16 mouse cellular contexts compared by ENCODE assay signal in the genomic region with DNA sequence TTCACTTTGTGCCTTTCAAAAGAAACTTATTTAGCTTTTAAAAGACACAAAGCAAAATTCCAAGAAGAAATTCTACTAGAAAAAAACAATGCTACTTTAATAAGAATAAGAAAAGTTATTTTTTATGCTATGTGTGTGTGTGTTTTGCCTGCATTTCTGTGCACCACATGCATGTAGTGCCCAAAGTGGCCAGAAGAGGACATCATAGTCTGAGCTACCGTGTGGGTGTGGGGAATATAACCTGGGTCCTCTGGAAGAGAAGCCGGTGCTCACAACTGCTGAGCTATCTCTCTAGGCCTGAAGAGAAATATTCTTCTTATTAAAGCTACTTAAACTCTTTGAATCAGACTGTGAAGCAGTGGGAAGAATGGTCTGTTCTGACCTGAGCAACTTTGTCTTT. TPM values are rescaled to one million over a fixed set of nuclear protein-coding genes. Genes with fewer than 3 reads are reported as not detected.
DNase-seq lines count a peak whose midpoint lies in the region; ATAC-seq and TF ChIP-seq lines count a peak whose summit lies in the region.
"Had no signal": no experiment of that assay in that cellular context is flagged by ENCODE, and none has a peak within 500 bp of the region (broad histone marks: within the 10 kb centered on the region; RNA-seq: fewer than 3 reads in every experiment).

No protein-coding gene starts in this region.

- H3K4me1 ChIP-seq in intestine, postnatal 0 days (replicated peaks; ENCODE audit: control insufficient read depth, insufficient read depth, low read length): no peaks in the 10 kb centered on the region
- H3K4me1 ChIP-seq in intestine, embryonic 15.5 days (replicated peaks): no peaks in the 10 kb centered on the region
- no peaks in the 10 kb centered on the region for H3K4me1 ChIP-seq in midbrain, postnatal 0 days (ENCODE audit: insufficient read depth, low read length)
- no peaks in the 10 kb centered on the region for H3K4me1 ChIP-seq in midbrain, embryonic 15.5 days
- H3K4me1 ChIP-seq in stomach, postnatal 0 days (replicated peaks; ENCODE audit: control insufficient read depth, insufficient read depth): no peaks in the 10 kb centered on the region
- H3K4me1 ChIP-seq: heart, embryonic 13.5 days; hindbrain, embryonic 12.5 days; limb, embryonic 13.5 days had no signal

- peak; percentile 69 for TF ChIP-seq CTCF in intestine, postnatal 0 days (IDR thresholded peaks at IDR 0.05; ENCODE audit: low read depth)
- peak; percentile 68 for TF ChIP-seq CTCF in midbrain, postnatal 0 days (IDR thresholded peaks at IDR 0.05)
- peak; percentile 68 for TF ChIP-seq CTCF in stomach, postnatal 0 days (IDR thresholded peaks at IDR 0.05; ENCODE audit: low read depth)

- no peak overlapping the region for H3K27ac ChIP-seq in intestine, postnatal 0 days (ENCODE audit: low read depth, low read length)
- H3K27ac ChIP-seq in intestine, embryonic 15.5 days: no peak overlapping the region
- H3K27ac ChIP-seq in midbrain, postnatal 0 days (ENCODE audit: low read depth, low read length): no peak overlapping the region
- H3K27ac ChIP-seq in midbrain, embryonic 15.5 days: no peak overlapping the region
- no peak overlapping the region for H3K27ac ChIP-seq in stomach, postnatal 0 days (replicated peaks)
- H3K27ac ChIP-seq: heart, embryonic 13.5 days; hindbrain, embryonic 12.5 days; limb, embryonic 13.5 days had no signal

- TF ChIP-seq EP300 in stomach, postnatal 0 days (optimal IDR thresholded peaks at IDR 0.05): no peak

- peak; percentile 4 for DNase-seq in adrenal gland, postnatal 10 days
- DNase-seq in adrenal gland, postnatal 4 days (ENCODE audit: low spot score in 2 of 2): no peak
- peak; percentile 31 for DNase-seq in midbrain, postnatal 0 days (ENCODE audit: low spot score)
- DNase-seq in stomach, postnatal 0 days (ENCODE audit: low spot score): no peak
- no peak for DNase-seq in layer of hippocampus, postnatal 10 days (ENCODE audit: low spot score in 2 of 2)
- DNase-seq: lung, postnatal 36 days; right cerebral cortex, postnatal 14 days; thymus, postnatal 25 days had no signal

- H3K4me2 ChIP-seq in intestine, postnatal 0 days (replicated peaks; ENCODE audit: low read depth): no peak overlapping the region
- H3K4me2 ChIP-seq in intestine, embryonic 15.5 days (replicated peaks): no peak overlapping the region
- no peak overlapping the region for H3K4me2 ChIP-seq in midbrain, postnatal 0 days (ENCODE audit: low read depth, low read length, poor library complexity, severe bottlenecking)
- no peak overlapping the region for H3K4me2 ChIP-seq in midbrain, embryonic 15.5 days
- H3K4me2 ChIP-seq in stomach, postnatal 0 days (replicated peaks; ENCODE audit: low read depth): no peak overlapping the region
- H3K4me2 ChIP-seq: heart, embryonic 13.5 days; hindbrain, embryonic 12.5 days; limb, embryonic 13.5 days had no signal

- H3K9ac ChIP-seq in intestine, postnatal 0 days (ENCODE audit: low read depth, low read length): no peak overlapping the region
- H3K9ac ChIP-seq in intestine, embryonic 15.5 days: no peak overlapping the region
- H3K9ac ChIP-seq in midbrain, postnatal 0 days (replicated peaks; ENCODE audit: low read length, poor library complexity, severe bottlenecking): no peak overlapping the region
- no peak overlapping the region for H3K9ac ChIP-seq in midbrain, embryonic 15.5 days
- no peak overlapping the region for H3K9ac ChIP-seq in stomach, postnatal 0 days (ENCODE audit: low read length)
- H3K9ac ChIP-seq: heart, embryonic 13.5 days; hindbrain, embryonic 12.5 days; limb, embryonic 13.5 days had no signal

- H3K9me3 ChIP-seq in intestine, postnatal 0 days (ENCODE audit: control insufficient read depth): no peaks in the 10 kb centered on the region
- H3K9me3 ChIP-seq in intestine, embryonic 15.5 days: no peaks in the 10 kb centered on the region
- no peaks in the 10 kb centered on the region for H3K9me3 ChIP-seq in midbrain, postnatal 0 days (ENCODE audit: low read length)
- no peaks in the 10 kb centered on the region for H3K9me3 ChIP-seq in midbrain, embryonic 15.5 days
- no peaks in the 10 kb centered on the region for H3K9me3 ChIP-seq in stomach, postnatal 0 days (ENCODE audit: control insufficient read depth, low read length)
- H3K9me3 ChIP-seq: heart, embryonic 13.5 days; hindbrain, embryonic 12.5 days; limb, embryonic 13.5 days had no signal

- WGBS in intestine, postnatal 0 days: 79% methylated on average over 2 of the region's 2 CpGs
- 76% methylated on average over 2 of the region's 2 CpGs for WGBS in intestine, embryonic 15.5 days
- WGBS in midbrain, postnatal 0 days: 88% methylated on average over 2 of the region's 2 CpGs
- WGBS in midbrain, embryonic 15.5 days: 91% methylated on average over 2 of the region's 2 CpGs
- WGBS in stomach, postnatal 0 days: 75% methylated on average over 2 of the region's 2 CpGs

- ATAC-seq in intestine, postnatal 0 days: no peak
- no peak for ATAC-seq in intestine, embryonic 15.5 days
- no peak for ATAC-seq in midbrain, postnatal 0 days (ENCODE audit: low FRiP score)
- no peak for ATAC-seq in midbrain, embryonic 15.5 days (replicated peaks)
- ATAC-seq in stomach, postnatal 0 days (ENCODE audit: low FRiP score, low TSS enrichment): no peak

- H3K36me3 ChIP-seq in intestine, postnatal 0 days (ENCODE audit: control insufficient read depth, insufficient read depth): 0 out of 2 replicates have a peak, but pooled peaks cover 5% of the 10 kb centered on the region
- H3K36me3 ChIP-seq in intestine, embryonic 15.5 days: no peaks in the 10 kb centered on the region
- H3K36me3 ChIP-seq in midbrain, postnatal 0 days (ENCODE audit: insufficient read depth, low read length): no peaks in the 10 kb centered on the region
- no peaks in the 10 kb centered on the region for H3K36me3 ChIP-seq in midbrain, embryonic 15.5 days (replicated peaks)
- no peaks in the 10 kb centered on the region for H3K36me3 ChIP-seq in stomach, postnatal 0 days (ENCODE audit: control insufficient read depth, insufficient read depth, low read length)

- no peak overlapping the region for H3K4me3 ChIP-seq in intestine, postnatal 0 days (ENCODE audit: low read depth, low read length)
- no peak overlapping the region for H3K4me3 ChIP-seq in intestine, embryonic 15.5 days (replicated peaks)
- H3K4me3 ChIP-seq in midbrain, postnatal 0 days (ENCODE audit: low read depth, low read length): no peak overlapping the region
- no peak overlapping the region for H3K4me3 ChIP-seq in midbrain, embryonic 15.5 days
- H3K4me3 ChIP-seq in stomach, postnatal 0 days (ENCODE audit: low read depth, low read length): no peak overlapping the region
- H3K4me3 ChIP-seq: heart, embryonic 13.5 days; hindbrain, embryonic 12.5 days; limb, embryonic 13.5 days had no signal

- H3K27me3 ChIP-seq in intestine, postnatal 0 days (replicated peaks; ENCODE audit: control insufficient read depth, insufficient read depth, low read length): no peaks in the 10 kb centered on the region
- no peaks in the 10 kb centered on the region for H3K27me3 ChIP-seq in intestine, embryonic 15.5 days (replicated peaks)
- H3K27me3 ChIP-seq in midbrain, postnatal 0 days (ENCODE audit: insufficient read depth, low read length): no peaks in the 10 kb centered on the region
- H3K27me3 ChIP-seq in midbrain, embryonic 15.5 days (replicated peaks): no peaks in the 10 kb centered on the region
- no peaks in the 10 kb centered on the region for H3K27me3 ChIP-seq in stomach, postnatal 0 days (ENCODE audit: control insufficient read depth, insufficient read depth, low read length)
- H3K27me3 ChIP-seq: heart, embryonic 13.5 days; hindbrain, embryonic 12.5 days; limb, embryonic 13.5 days had no signal

RNA-seq across cellular contexts. Expression of gene Odf2l, which starts 29.1 kb away (rescaled TPM):
- total RNA-seq in adrenal gland, postnatal 10 days (2021): 10 to 100 TPM; 14.0 to 24.4 TPM
- total RNA-seq in adrenal gland, postnatal 4 days (2021): 10 to 100 TPM; 29.7 to 35.5 TPM
- 11.4 and 14.6 TPM in 2 replicates for polyA plus RNA-seq in intestine, postnatal 0 days (2015; fragmentation: Nextera tagmentation; extraction: Ambion mirVana)
- 14.2 and 18.1 TPM in 2 replicates for polyA plus RNA-seq in intestine, embryonic 15.5 days (2015; fragmentation: Nextera tagmentation; extraction: Ambion mirVana)
- 10.6 TPM in 2 replicates for total RNA-seq in midbrain, postnatal 0 days (2014; rRNA removed)
- 8.1 and 9.4 TPM in 2 replicates for polyA plus RNA-seq in midbrain, postnatal 0 days (2015; fragmentation: Nextera tagmentation; extraction: Ambion mirVana)
- 13.1 and 13.7 TPM in 2 replicates for polyA plus RNA-seq in midbrain, embryonic 15.5 days (2015; fragmentation: Nextera tagmentation; extraction: Ambion mirVana)
- 7.1 and 8.8 TPM in 2 replicates for polyA plus RNA-seq in stomach, postnatal 0 days (2015; fragmentation: Nextera tagmentation; extraction: Ambion mirVana)
- 10 to 100 TPM; 18.4 to 20.4 TPM for total RNA-seq in layer of hippocampus, postnatal 10 days (2021)

RNA-seq across cellular contexts. Expression of gene Clca2, which starts 48.2 kb away (rescaled TPM):
- total RNA-seq in adrenal gland, postnatal 10 days (2021): under 1 TPM; 0.33 to 0.70 TPM
- under 1 TPM in 1 of 2 experiments, not detected in 1; 0.08 TPM for total RNA-seq in adrenal gland, postnatal 4 days (2021)
- 0.47 and 0.51 TPM in 2 replicates for polyA plus RNA-seq in intestine, postnatal 0 days (2015; fragmentation: Nextera tagmentation; extraction: Ambion mirVana)
- 0.35 and 0.50 TPM in 2 replicates for polyA plus RNA-seq in intestine, embryonic 15.5 days (2015; fragmentation: Nextera tagmentation; extraction: Ambion mirVana)
- 0.05 TPM in 1 of 2 replicates, not detected in the other for total RNA-seq in midbrain, postnatal 0 days (2014; rRNA removed)
- 0.04 and 0.05 TPM in 2 replicates for polyA plus RNA-seq in midbrain, postnatal 0 days (2015; fragmentation: Nextera tagmentation; extraction: Ambion mirVana)
- 0.08 TPM in 2 replicates for polyA plus RNA-seq in midbrain, embryonic 15.5 days (2015; fragmentation: Nextera tagmentation; extraction: Ambion mirVana)
- polyA plus RNA-seq in stomach, postnatal 0 days (2015; fragmentation: Nextera tagmentation; extraction: Ambion mirVana): 2.9 and 3.0 TPM in 2 replicates
- total RNA-seq in layer of hippocampus, postnatal 10 days (2021): under 1 TPM in 1 of 2 experiments, not detected in 1; 0.21 TPM
- total RNA-seq: neutrophil, adult 5-6 weeks had no signal
- polyA plus RNA-seq: frontal cortex, adult 2 months had no signal

Comparison
In these comparisons a context has a peak if more than half of its experiments do, and no peak if none do; other contexts are left out.
1. DNase-seq: peak in adrenal gland, postnatal 10 days (single experiment) and midbrain, postnatal 0 days (single experiment); none in adrenal gland, postnatal 4 days (0 of 2), stomach, postnatal 0 days (single experiment) and layer of hippocampus, postnatal 10 days (0 of 2).
2. Peak in every context shown above with its lines, with median percentiles within 50 percentile points of each other: CTCF ChIP-seq.